Mouse (Mus musculus) brain, adult 2 months (tissue): ENCODE data around the gene Gm21900.
"Not testable (repeated sequence)": the region's sequence is repeated elsewhere in the genome, so short reads cannot be mapped to it uniquely, and the experiment has no call there.

ENCODE experiments used
- DNase-seq: peaks from one replicate; pipeline ENCODE4 v3.0.0; 2011; ENCODE audit warnings: low read depth, low spot score

The Gm21900 gene

GRCm38 (mm10) chrY:10616061-10616460 lies at the start of gene Gm21900:
Gene Gm21900, plus strand, starts transcription at chrY:10616361.
- DNase-seq = not testable (repeated sequence)

- not testable (repeated sequence) for DNase-seq
These were observed 27.4 kb downstream of the Gm21900 start for GRCm38 (mm10) chrY:10643516-10643915.
